Mouse (Mus musculus) MEL-GATA-1-ER (cell line): Measurements from ENCODE around the gene Gm10097.

Experiments used
- DNase-seq: peaks from one replicate; pipeline ENCODE4 v3.0.0-alpha.2; 2012; ENCODE audit warnings: low read depth; ENCODE audit errors: extremely low read depth

The Gm10097 gene

GRCm38 (mm10) chr10:5083716-5084115, 14.7 kb downstream of the Gm10097 start:
- DNase-seq: no peak

GRCm38 (mm10) chr10:5085792-5086191, 16.8 kb downstream of the Gm10097 start:
- no peak for DNase-seq

GRCm38 (mm10) chr10:5086329-5086728, 17.3 kb downstream of the Gm10097 start:
- no peak for DNase-seq

GRCm38 (mm10) chr10:5087336-5087735, 18.3 kb downstream of the Gm10097 start:
- DNase-seq: no peak

GRCm38 (mm10) chr10:5089133-5089532, 20.1 kb downstream of the Gm10097 start:
- no peak for DNase-seq

GRCm38 (mm10) chr10:5096996-5097753, 28.2 kb downstream of the Gm10097 start:
- DNase-seq: no peak

- DNase-seq: no peak
These were observed 28.8 kb downstream of the Gm10097 start for GRCm38 (mm10) chr10:5097754-5098137.

GRCm38 (mm10) chr10:5110773-5111172, 41.8 kb downstream of the Gm10097 start:
- no peak for DNase-seq

- no peak for DNase-seq
These were observed 47.2 kb downstream of the Gm10097 start for GRCm38 (mm10) chr10:5116155-5116554.

GRCm38 (mm10) chr10:5116720-5117119, 47.7 kb downstream of the Gm10097 start:
- DNase-seq: no peak
